Mouse (Mus musculus): Measurements from ENCODE around the gene Irf8. TPM values are rescaled to one million over a fixed set of nuclear protein-coding genes. Genes with fewer than 3 reads are reported as not detected.

The Irf8 gene
- polyA plus RNA-seq, 1 experiment from 2014 or later: 18.7 TPM

- DNase-seq (ENCODE audit: low spot score) (no peak), ATAC-seq (ENCODE audit: low FRiP score, low TSS enrichment) (peak; percentile 18; the same call in 1 of the 2 replicates)
- 35% methylated on average over 13 of the region's 13 CpGs for WGBS
- Histone ChIP-seq H3K9ac (ENCODE audit: low read length) (no peak overlapping the region), H3K27ac (replicated peaks) (peak overlapping the region; percentile 65), H3K36me3 (ENCODE audit: control insufficient read depth, insufficient read depth, low read length) (no peaks in the 10 kb centered on the region), H3K9me3 (ENCODE audit: control insufficient read depth, low read length) (no peaks in the 10 kb centered on the region), H3K4me1 (replicated peaks; ENCODE audit: control insufficient read depth, insufficient read depth) (0 out of 2 replicates have a peak, but pooled peaks cover 7% of the 10 kb centered on the region), H3K4me3 (ENCODE audit: low read depth, low read length) (no peak overlapping the region), H3K4me2 (replicated peaks; ENCODE audit: low read depth) (no peak overlapping the region), H3K27me3 (ENCODE audit: control insufficient read depth, insufficient read depth, low read length) (no peaks in the 10 kb centered on the region)
- TF ChIP-seq EP300 (optimal IDR thresholded peaks at IDR 0.05): no peak
- TF ChIP-seq CTCF (IDR thresholded peaks at IDR 0.05; ENCODE audit: low read depth): no peak
Measured at GRCm38 (mm10) chr8:120696401-120697153, 39.6 kb upstream of the Irf8 start.

DNA sequence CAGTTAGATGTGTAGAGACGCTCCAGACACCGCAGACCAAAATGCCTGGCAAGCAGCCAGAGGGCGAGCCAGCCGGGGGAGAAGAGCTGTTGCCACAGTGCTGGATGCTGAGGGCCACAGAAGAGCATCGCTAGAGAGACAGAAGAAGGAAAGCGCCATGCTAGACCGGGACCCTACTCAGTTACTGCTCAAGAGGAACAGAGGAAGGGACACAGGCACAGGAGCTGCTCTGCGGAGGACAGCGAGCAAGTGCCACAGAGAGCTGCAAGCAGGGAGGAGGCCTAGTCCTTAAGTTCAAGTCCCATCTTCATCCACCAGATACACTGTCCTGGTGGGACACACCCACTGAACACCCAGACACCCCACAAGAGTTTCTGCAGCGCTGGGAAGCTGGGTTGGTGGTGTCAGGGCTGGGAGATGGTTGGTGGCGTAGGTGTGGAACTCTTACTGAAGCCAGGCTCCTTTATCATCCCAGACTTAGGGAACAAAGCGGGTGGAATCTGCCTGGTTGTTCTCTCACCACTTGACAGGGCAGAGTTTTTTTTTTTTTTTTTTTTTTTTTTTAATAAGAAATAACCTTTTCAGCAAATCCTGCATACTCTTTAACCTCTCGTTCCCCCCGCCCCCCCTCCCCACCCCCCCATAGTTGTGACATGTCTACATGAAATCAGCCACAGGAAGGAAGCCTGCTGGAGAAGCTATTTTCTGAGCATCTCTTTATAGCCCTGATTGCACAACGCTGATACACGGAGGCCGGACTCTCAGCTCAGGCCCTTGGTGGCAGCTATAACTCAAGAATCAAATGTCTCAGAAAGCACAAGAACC, 38.8 kb upstream of the Irf8 start:
- H3K4me1 ChIP-seq (replicated peaks; ENCODE audit: control insufficient read depth, insufficient read depth): 0 out of 2 replicates have a peak, but pooled peaks cover 7% of the 10 kb centered on the region
- no peak for ATAC-seq (ENCODE audit: low FRiP score, low TSS enrichment)
- H3K36me3 ChIP-seq (ENCODE audit: control insufficient read depth, insufficient read depth, low read length): no peaks in the 10 kb centered on the region
- H3K9ac ChIP-seq (ENCODE audit: low read length): no peak overlapping the region
- H3K27ac ChIP-seq (replicated peaks): peak overlapping the region; percentile 65
- H3K4me3 ChIP-seq (ENCODE audit: low read depth, low read length): no peak overlapping the region
- TF ChIP-seq EP300 (optimal IDR thresholded peaks at IDR 0.05) (no peak), CTCF (IDR thresholded peaks at IDR 0.05; ENCODE audit: low read depth) (no peak)
- no peaks in the 10 kb centered on the region for H3K27me3 ChIP-seq (ENCODE audit: control insufficient read depth, insufficient read depth, low read length)
- no peak for DNase-seq (ENCODE audit: low spot score)
- 51% methylated on average over 17 of the region's 17 CpGs for WGBS
- no peaks in the 10 kb centered on the region for H3K9me3 ChIP-seq (ENCODE audit: control insufficient read depth, low read length)
- no peak overlapping the region for H3K4me2 ChIP-seq (replicated peaks; ENCODE audit: low read depth)

- H3K27ac ChIP-seq (replicated peaks): peak overlapping the region; percentile 30; the same call in 1 of the 2 replicates
- H3K4me3 ChIP-seq (ENCODE audit: low read depth, low read length): no peak overlapping the region
- H3K4me2 ChIP-seq (replicated peaks; ENCODE audit: low read depth): no peak overlapping the region
- no peaks in the 10 kb centered on the region for H3K9me3 ChIP-seq (ENCODE audit: control insufficient read depth, low read length)
- no peaks in the 10 kb centered on the region for H3K27me3 ChIP-seq (ENCODE audit: control insufficient read depth, insufficient read depth, low read length)
- 0 out of 2 replicates have a peak, but pooled peaks cover 7% of the 10 kb centered on the region for H3K4me1 ChIP-seq (replicated peaks; ENCODE audit: control insufficient read depth, insufficient read depth)
- ATAC-seq (ENCODE audit: low FRiP score, low TSS enrichment): no peak
- H3K9ac ChIP-seq (ENCODE audit: low read length): no peak overlapping the region
- DNase-seq (ENCODE audit: low spot score): no peak
- H3K36me3 ChIP-seq (ENCODE audit: control insufficient read depth, insufficient read depth, low read length): no peaks in the 10 kb centered on the region
- no peak for TF ChIP-seq EP300 (optimal IDR thresholded peaks at IDR 0.05)
- peak; percentile 66 for TF ChIP-seq CTCF (IDR thresholded peaks at IDR 0.05; ENCODE audit: low read depth)
Measured at GRCm38 (mm10) chr8:120697979-120698272, 38.2 kb upstream of the Irf8 start.

DNA sequence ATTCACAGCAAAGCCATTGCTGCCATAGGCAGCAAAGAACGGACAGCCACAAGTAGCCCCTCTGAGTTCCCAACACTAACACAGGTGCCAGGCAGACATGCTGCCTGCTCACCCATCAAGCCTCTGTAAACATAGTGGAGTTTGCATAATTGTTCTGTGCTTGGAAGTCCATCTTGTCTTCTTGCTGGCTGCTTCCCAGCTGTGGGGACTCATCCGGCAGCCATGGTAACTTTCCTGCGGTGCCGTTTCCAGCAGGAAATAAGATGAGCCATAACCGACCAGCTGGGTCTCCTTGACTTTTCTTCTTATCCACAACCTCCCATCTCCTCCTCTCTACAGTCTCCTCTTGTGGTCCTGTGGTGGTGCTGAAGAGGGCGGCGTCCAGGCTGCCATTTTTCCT, 37.7 kb upstream of the Irf8 start:
- H3K4me1 ChIP-seq (replicated peaks; ENCODE audit: control insufficient read depth, insufficient read depth): 0 out of 2 replicates have a peak, but pooled peaks cover 7% of the 10 kb centered on the region
- H3K4me2 ChIP-seq (replicated peaks; ENCODE audit: low read depth): no peak overlapping the region
- TF ChIP-seq EP300 (optimal IDR thresholded peaks at IDR 0.05) (no peak), CTCF (IDR thresholded peaks at IDR 0.05; ENCODE audit: low read depth) (no peak)
- H3K9me3 ChIP-seq (ENCODE audit: control insufficient read depth, low read length): no peaks in the 10 kb centered on the region
- no peak overlapping the region for H3K9ac ChIP-seq (ENCODE audit: low read length)
- no peaks in the 10 kb centered on the region for H3K27me3 ChIP-seq (ENCODE audit: control insufficient read depth, insufficient read depth, low read length)
- H3K36me3 ChIP-seq (ENCODE audit: control insufficient read depth, insufficient read depth, low read length): no peaks in the 10 kb centered on the region
- WGBS: 65% methylated on average over 7 of the region's 7 CpGs
- H3K27ac ChIP-seq (replicated peaks): peak overlapping the region; percentile 35
- no peak for ATAC-seq (ENCODE audit: low FRiP score, low TSS enrichment)
- no peak overlapping the region for H3K4me3 ChIP-seq (ENCODE audit: low read depth, low read length)
- DNase-seq (ENCODE audit: low spot score): no peak

GRCm38 (mm10) chr8:120699079-120699478, 37.1 kb upstream of the Irf8 start:
- 0 out of 2 replicates have a peak, but pooled peaks cover 7% of the 10 kb centered on the region for H3K4me1 ChIP-seq (replicated peaks; ENCODE audit: control insufficient read depth, insufficient read depth)
- H3K27ac ChIP-seq (replicated peaks): peak overlapping the region; percentile 35; the same call in 1 of the 2 replicates
- H3K9me3 ChIP-seq (ENCODE audit: control insufficient read depth, low read length): no peaks in the 10 kb centered on the region
- H3K36me3 ChIP-seq (ENCODE audit: control insufficient read depth, insufficient read depth, low read length): no peaks in the 10 kb centered on the region
- no peaks in the 10 kb centered on the region for H3K27me3 ChIP-seq (ENCODE audit: control insufficient read depth, insufficient read depth, low read length)
- 52% methylated on average over 6 of the region's 6 CpGs for WGBS
- TF ChIP-seq CTCF (IDR thresholded peaks at IDR 0.05; ENCODE audit: low read depth): no peak
- TF ChIP-seq EP300 (optimal IDR thresholded peaks at IDR 0.05): no peak
- no peak for ATAC-seq (ENCODE audit: low FRiP score, low TSS enrichment)
- DNase-seq (ENCODE audit: low spot score): no peak
- no peak overlapping the region for H3K4me3 ChIP-seq (ENCODE audit: low read depth, low read length)
- no peak overlapping the region for H3K9ac ChIP-seq (ENCODE audit: low read length)
- no peak overlapping the region for H3K4me2 ChIP-seq (replicated peaks; ENCODE audit: low read depth)

DNA sequence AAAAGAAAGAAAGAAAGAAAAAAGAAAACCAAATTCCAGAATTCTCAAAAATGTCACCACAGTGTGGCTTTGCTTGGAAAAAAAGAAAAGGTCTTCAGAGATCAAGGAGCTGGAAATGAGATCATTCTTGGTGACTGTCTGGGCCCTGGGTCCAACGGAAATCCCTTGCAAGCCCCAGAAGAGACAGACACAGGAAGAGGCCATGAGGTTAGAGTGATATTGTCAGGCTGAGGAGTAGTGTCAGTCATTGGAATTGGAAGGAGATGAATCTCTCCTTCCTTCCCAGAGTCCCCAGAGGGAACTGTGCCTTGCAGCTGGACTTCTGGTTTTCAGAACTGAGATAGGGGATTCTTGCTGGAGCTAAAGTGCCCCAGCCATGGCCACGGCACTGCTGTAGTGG, 36.6 kb upstream of the Irf8 start:
- H3K4me1 ChIP-seq (replicated peaks; ENCODE audit: control insufficient read depth, insufficient read depth): 0 out of 2 replicates have a peak, but pooled peaks cover 7% of the 10 kb centered on the region
- no peak overlapping the region for H3K27ac ChIP-seq (replicated peaks)
- TF ChIP-seq EP300 (optimal IDR thresholded peaks at IDR 0.05) (no peak), CTCF (IDR thresholded peaks at IDR 0.05; ENCODE audit: low read depth) (no peak)
- H3K4me3 ChIP-seq (ENCODE audit: low read depth, low read length): no peak overlapping the region
- no peak overlapping the region for H3K9ac ChIP-seq (ENCODE audit: low read length)
- no peak overlapping the region for H3K4me2 ChIP-seq (replicated peaks; ENCODE audit: low read depth)
- WGBS: 70% methylated on average over 2 of the region's 2 CpGs
- DNase-seq (ENCODE audit: low spot score) (no peak), ATAC-seq (ENCODE audit: low FRiP score, low TSS enrichment) (no peak)
- H3K27me3 ChIP-seq (ENCODE audit: control insufficient read depth, insufficient read depth, low read length): no peaks in the 10 kb centered on the region
- no peaks in the 10 kb centered on the region for H3K9me3 ChIP-seq (ENCODE audit: control insufficient read depth, low read length)
- no peaks in the 10 kb centered on the region for H3K36me3 ChIP-seq (ENCODE audit: control insufficient read depth, insufficient read depth, low read length)

All from stomach, postnatal 0 days (tissue).